Mouse (Mus musculus) myocyte (in vitro differentiated cells): ENCODE data around the gene Perm1. TPM values are rescaled to one million over a fixed set of nuclear protein-coding genes. Genes with fewer than 3 reads are reported as not detected.

Experiments
- H3K27me3 ChIP-seq: one replicate; pipeline ENCODE4 v1.6.1; 2011; ENCODE audit not compliant: control insufficient read depth, insufficient read depth, insufficient read length
- H3K36me3 ChIP-seq: one replicate; pipeline ENCODE4 v1.6.1; 2011; ENCODE audit not compliant: control insufficient read depth, insufficient read depth
- H3K4me2 ChIP-seq: one replicate; pipeline ENCODE4 v1.6.1; 2011; ENCODE audit warnings: low read depth, control low read depth
- H3K4me3 ChIP-seq: one replicate; pipeline ENCODE4 v1.5.1; 2011; ENCODE audit warnings: mild to moderate bottlenecking, control low read depth, moderate library complexity
- H3K79me2 ChIP-seq: one replicate; pipeline ENCODE4 v1.6.1; 2011; ENCODE audit not compliant: control insufficient read depth, insufficient read depth
- H3ac ChIP-seq: one replicate; pipeline ENCODE4 v1.6.1; 2011; ENCODE audit not compliant: control insufficient read depth, insufficient read length
- CEBPB ChIP-seq: IDR thresholded peaks from 2 replicates; pipeline ENCODE4 v1.6.1; 2011; ENCODE audit warnings: mild to moderate bottlenecking, moderate library complexity; ENCODE audit not compliant: poor library complexity, insufficient read depth, severe bottlenecking
- E2F4 ChIP-seq: IDR thresholded peaks from one replicate; pipeline ENCODE4 v1.6.1; 2011; ENCODE audit warnings: mild to moderate bottlenecking, control low read depth, moderate library complexity; ENCODE audit not compliant: insufficient read depth
- MAX ChIP-seq: IDR thresholded peaks from one replicate; pipeline ENCODE4 v1.6.1; 2011; ENCODE audit warnings: low read depth, mild to moderate bottlenecking, control low read depth
- MYOD1 ChIP-seq, 3 experiments: IDR thresholded peaks; one replicate each; pipeline ENCODE4 v1.6.1; 2011; ENCODE audit warnings: control low read depth in 2 of 3, low read depth in 2 of 3, mild to moderate bottlenecking in 2 of 3, moderate library complexity in 1 of 3; ENCODE audit not compliant: insufficient read length in 2 of 3, control insufficient read depth in 1 of 3
- MYOG ChIP-seq, 3 experiments: IDR thresholded peaks; one replicate each; pipeline ENCODE4 v1.6.1; 2011; ENCODE audit warnings: control low read depth in 2 of 3, low read depth in 2 of 3, mild to moderate bottlenecking in 2 of 3; ENCODE audit not compliant: insufficient read length in 2 of 3, control insufficient read depth in 1 of 3, insufficient read depth in 1 of 3
- POLR2A ChIP-seq: IDR thresholded peaks from one replicate; pipeline ENCODE4 v1.6.1; 2011; ENCODE audit warnings: low read depth, mild to moderate bottlenecking, control low read depth, moderate library complexity; ENCODE audit not compliant: insufficient read length
- POLR2AphosphoS2 ChIP-seq: IDR thresholded peaks from one replicate; pipeline ENCODE4 v1.6.1; 2011; ENCODE audit warnings: low read depth, control low read depth; ENCODE audit not compliant: insufficient read length
- REST ChIP-seq: IDR thresholded peaks from one replicate; pipeline ENCODE4 v1.6.1; 2011; ENCODE audit warnings: mild to moderate bottlenecking, control low read depth, moderate library complexity; ENCODE audit not compliant: insufficient read depth, insufficient read length
- SRF ChIP-seq: IDR thresholded peaks from one replicate; pipeline ENCODE4 v1.6.1; 2011; ENCODE audit warnings: low read depth; ENCODE audit not compliant: control insufficient read depth, insufficient read length
- TCF12 ChIP-seq: IDR thresholded peaks from one replicate; pipeline ENCODE4 v1.6.1; 2011; ENCODE audit warnings: mild to moderate bottlenecking, control low read depth; ENCODE audit not compliant: poor library complexity, insufficient read depth, severe bottlenecking
- TCF3 ChIP-seq: IDR thresholded peaks from one replicate; pipeline ENCODE4 v1.6.1; 2011; ENCODE audit warnings: low read depth, control low read depth; ENCODE audit not compliant: insufficient read length
- USF1 ChIP-seq: IDR thresholded peaks from one replicate; pipeline ENCODE4 v1.6.1; 2011; ENCODE audit warnings: low read depth, mild to moderate bottlenecking, control low read depth, moderate library complexity
- polyA plus RNA-seq: library from polyadenylated mRNA; unstranded; fragments of >200 nt; fragmentation: generic; extraction: Trizol; gene quantifications from one replicate; pipeline ENCODE4 v1.2.1, GENCODE M21; 2012; ENCODE audit warnings: missing spikeins

Perm1 gene
- polyA plus RNA-seq, 1 experiment, result 0.11 TPM

DNA sequence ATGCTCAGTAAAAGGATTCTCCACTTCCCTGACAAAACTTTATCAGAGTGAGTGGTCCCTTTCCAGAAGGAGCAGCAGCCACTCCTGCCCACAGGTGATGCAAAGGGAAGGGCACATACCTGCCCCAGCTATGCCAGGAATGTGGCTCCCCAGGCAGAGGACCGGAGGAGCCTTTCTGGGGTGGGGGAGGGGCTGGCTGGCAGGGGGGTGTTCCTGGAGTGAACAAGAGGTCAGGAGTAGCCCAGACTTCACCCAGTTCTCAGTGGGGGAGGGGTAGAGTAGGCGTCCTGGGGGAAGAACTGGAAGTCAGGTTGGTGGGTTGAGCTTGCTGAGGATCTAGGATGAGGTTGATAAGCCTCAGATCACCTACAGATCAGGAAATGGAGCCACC lies 22.5 kb upstream of the Perm1 start:
- TF ChIP-seq TCF12, result no peak
- TF ChIP-seq MAX, result no peak
- TF ChIP-seq SRF, result no peak
- TF ChIP-seq POLR2A, result no peak
- no peak for TF ChIP-seq MYOD1 (IDR thresholded peaks at IDR 0.05; ENCODE audit: control insufficient read depth in 1 of 3, insufficient read length in 2 of 3, low read depth in 2 of 3)
- TF ChIP-seq TCF3, result no peak
- no peak for TF ChIP-seq MYOG (IDR thresholded peaks at IDR 0.05; ENCODE audit: control insufficient read depth in 1 of 3, insufficient read depth in 1 of 3, insufficient read length in 2 of 3, low read depth in 2 of 3)
- H3K4me2 ChIP-seq, result no peak overlapping the region
- H3K36me3 ChIP-seq, result no peaks in the 10 kb centered on the region

GRCm38 (mm10) chr4:156193906-156194305 lies 21.8 kb upstream of the Perm1 start:
- Histone ChIP-seq H3K79me2 (no peaks in the 10 kb centered on the region), H3K4me3 (no peak overlapping the region), H3K4me2 (no peak overlapping the region), H3K36me3 (no peaks in the 10 kb centered on the region), H3ac (no peak overlapping the region), H3K27me3 (no peaks in the 10 kb centered on the region)
- TF ChIP-seq MYOD1 (IDR thresholded peaks at IDR 0.05; ENCODE audit: control insufficient read depth in 1 of 3, insufficient read length in 2 of 3, low read depth in 2 of 3), result no peak
- TF ChIP-seq E2F4, result no peak
- no peak for TF ChIP-seq MAX
- no peak for TF ChIP-seq CEBPB
- TF ChIP-seq POLR2AphosphoS2, result no peak
- TF ChIP-seq MYOG (IDR thresholded peaks at IDR 0.05; ENCODE audit: control insufficient read depth in 1 of 3, insufficient read depth in 1 of 3, insufficient read length in 2 of 3, low read depth in 2 of 3), result no peak
- TF ChIP-seq SRF, result no peak
- TF ChIP-seq TCF3, result no peak
- TF ChIP-seq TCF12, result no peak
- no peak for TF ChIP-seq USF1
- TF ChIP-seq POLR2A, result no peak
- TF ChIP-seq REST, result no peak

More for the DNA sequence above, 22.5 kb upstream of the Perm1 start:
- Histone ChIP-seq H3K27me3 (no peaks in the 10 kb centered on the region), H3K79me2 (no peaks in the 10 kb centered on the region), H3ac (no peak overlapping the region), H3K4me3 (no peak overlapping the region)

DNA sequence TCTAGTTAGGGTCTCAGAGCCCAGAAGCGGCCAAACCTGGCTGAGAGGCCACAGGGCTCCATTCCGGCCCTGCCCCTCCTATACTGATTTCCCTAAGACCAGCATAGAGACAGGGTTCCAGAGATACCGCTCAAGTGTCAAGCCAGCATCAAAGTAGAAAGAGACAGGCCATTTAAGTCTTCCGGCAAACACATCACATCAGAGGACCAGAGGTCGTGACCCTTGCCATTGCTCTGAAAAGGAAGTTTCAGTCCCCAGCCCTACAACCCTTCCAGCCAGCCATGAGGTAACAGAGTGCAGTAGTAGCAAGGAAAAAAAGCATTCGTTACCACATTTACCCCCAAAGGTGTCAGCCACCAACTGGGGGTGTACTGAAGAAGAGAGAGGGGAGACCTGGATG lies 21.3 kb upstream of the Perm1 start:
- no peak overlapping the region for H3K4me3 ChIP-seq
- TF ChIP-seq CEBPB (no peak), SRF (no peak), MAX (no peak), E2F4 (no peak), REST (no peak), TCF12 (no peak), MYOG (IDR thresholded peaks at IDR 0.05; ENCODE audit: control insufficient read depth in 1 of 3, insufficient read depth in 1 of 3, insufficient read length in 2 of 3, low read depth in 2 of 3) (no peak), MYOD1 (IDR thresholded peaks at IDR 0.05; ENCODE audit: control insufficient read depth in 1 of 3, insufficient read length in 2 of 3, low read depth in 2 of 3) (no peak), POLR2AphosphoS2 (no peak), POLR2A (no peak), TCF3 (no peak), USF1 (no peak)
- no peak overlapping the region for H3K4me2 ChIP-seq
- no peaks in the 10 kb centered on the region for H3K36me3 ChIP-seq
- H3K79me2 ChIP-seq, result no peaks in the 10 kb centered on the region
- H3K27me3 ChIP-seq, result no peaks in the 10 kb centered on the region
- H3ac ChIP-seq, result no peak overlapping the region

- Histone ChIP-seq H3K27me3 (no peaks in the 10 kb centered on the region), H3K4me2 (peak overlapping the region; percentile 93), H3ac (peak overlapping the region; percentile 41), H3K79me2 (no peaks in the 10 kb centered on the region), H3K4me3 (peak overlapping the region; percentile 25), H3K36me3 (no peaks in the 10 kb centered on the region)
- TF ChIP-seq MYOD1 (IDR thresholded peaks at IDR 0.05; ENCODE audit: control insufficient read depth in 1 of 3, insufficient read length in 2 of 3, low read depth in 2 of 3) (no peak), MAX (no peak), E2F4 (no peak), POLR2A (no peak), REST (no peak), USF1 (no peak)
These were observed 19.5 kb upstream of the Perm1 start for GRCm38 (mm10) chr4:156195927-156196870.
